Mouse (Mus musculus) adrenal gland, adult 18-20 months (tissue): ENCODE results near the gene Stk24. TPM values are rescaled to one million over a fixed set of nuclear protein-coding genes. Genes with fewer than 3 reads are reported as not detected.

Experiments
- DNase-seq, 2 experiments: peaks; one replicate each; pipeline ENCODE4 v3.0.0; 2021 to 2022; ENCODE audit warnings: low spot score in 2 of 2
- total RNA-seq, 2 experiments: library from RNA; stranded (reverse); gene quantifications; 1 replicate in 1 of 2; 2 replicates in 1 of 2; pipeline ENCODE4 v1.2.3; 2021

The Stk24 gene
- total RNA-seq, 2 experiments from 2014 or later = 82.2 to 121 TPM

- DNase-seq = no peak
These were observed 4.0 kb upstream of the Stk24 start for GRCm38 (mm10) chr14:121383801-121384200.

GRCm38 (mm10) chr14:121379116-121379826, 540 bp downstream of the Stk24 start:
- DNase-seq = peak; percentile 88 to 94

- DNase-seq = peak; percentile 64 to 67
These were observed 1.3 kb downstream of the Stk24 start for GRCm38 (mm10) chr14:121378243-121379115.

GRCm38 (mm10) chr14:121376566-121376965, 3.2 kb downstream of the Stk24 start:
- peak in 1 of 2 experiments; percentile 36 for DNase-seq

- no peak for DNase-seq
These were observed 5.9 kb downstream of the Stk24 start for GRCm38 (mm10) chr14:121373901-121374300.

- no peak for DNase-seq
These were observed 6.8 kb downstream of the Stk24 start for GRCm38 (mm10) chr14:121373020-121373419.

- no peak for DNase-seq
These were observed 7.6 kb downstream of the Stk24 start for GRCm38 (mm10) chr14:121371911-121372820.

GRCm38 (mm10) chr14:121369385-121369784, 10.4 kb downstream of the Stk24 start:
- no peak for DNase-seq

- DNase-seq = no peak
These were observed 11.6 kb downstream of the Stk24 start for GRCm38 (mm10) chr14:121368108-121368705.

- DNase-seq = no peak
These were observed 13.7 kb downstream of the Stk24 start for GRCm38 (mm10) chr14:121365991-121366728.

- no peak for DNase-seq
These were observed 14.4 kb downstream of the Stk24 start for GRCm38 (mm10) chr14:121365390-121365789.

GRCm38 (mm10) chr14:121364282-121364681, 15.5 kb downstream of the Stk24 start:
- no peak for DNase-seq

- DNase-seq = peak; percentile 67 to 72
These were observed 18.3 kb downstream of the Stk24 start for GRCm38 (mm10) chr14:121361319-121362114.

- no peak for DNase-seq
These were observed 20.0 kb downstream of the Stk24 start for GRCm38 (mm10) chr14:121359850-121360249.

- DNase-seq = no peak
These were observed 20.8 kb downstream of the Stk24 start for GRCm38 (mm10) chr14:121359015-121359414.

GRCm38 (mm10) chr14:121358327-121358726, 21.5 kb downstream of the Stk24 start:
- no peak for DNase-seq

GRCm38 (mm10) chr14:121356336-121356862, 23.4 kb downstream of the Stk24 start:
- no peak for DNase-seq

- DNase-seq = no peak
These were observed 24.1 kb downstream of the Stk24 start for GRCm38 (mm10) chr14:121355732-121356131.
